Mouse (Mus musculus): ENCODE measurements at regions not wholly inside any gene's neighbourhood (a gene's known extent, or its start where the extent isn't known, plus 50 kb on each side); places are given as distances from the start of the nearest gene placed in this dataset.

GRCm38 (mm10) chrX:68313486-68313885 lies 364.9 kb upstream of the Fmr1 start:
- DNase-seq (ENCODE audit: low spot score in 2 of 2), result peak; percentile 27 to 61
- intact Hi-C loops (cut with DNase I), result loop anchor here (5.0 kb wide), 1 partner anchor 1656 kb away; no protein-coding TSS in a partner anchor
